Mouse (Mus musculus): ENCODE results near the gene Rftn1.

- TF ChIP-seq CTCF (IDR thresholded peaks at IDR 0.05; ENCODE audit: borderline replicate concordance, control insufficient read depth, extremely low read depth, insufficient read depth, low read length, poor library complexity) (no peak), POLR2A (IDR thresholded peaks at IDR 0.05; ENCODE audit: control insufficient read depth, extremely low read depth, insufficient read depth, low read length, poor library complexity) (no peak)
Measured at GRCm38 (mm10) chr17:50172795-50173194, 17.7 kb downstream of the Rftn1 start.

Measured in thymus, adult 2 months (tissue).